Mouse (Mus musculus) brain, embryonic 18.5 days (tissue): ENCODE measurements at regions not wholly inside any gene's neighbourhood (a gene's known extent, or its start where the extent isn't known, plus 50 kb on each side); places are given as distances from the start of the nearest gene placed in this dataset.
A peak's percentile ranks its signal among the peaks of the same experiment; 100 is the strongest.
"Not testable (repeated sequence)": the region's sequence is repeated elsewhere in the genome, so short reads cannot be mapped to it uniquely, and the experiment has no call there.

Experiments used
- DNase-seq: peaks from one replicate; pipeline ENCODE4 v3.0.0-alpha.2; 2012; ENCODE audit warnings: low read depth, low spot score

- DNase-seq: no peak
Observed at GRCm38 (mm10) chrX:77307374-77307773, 203.4 kb upstream of the Tbl1x start.

DNA sequence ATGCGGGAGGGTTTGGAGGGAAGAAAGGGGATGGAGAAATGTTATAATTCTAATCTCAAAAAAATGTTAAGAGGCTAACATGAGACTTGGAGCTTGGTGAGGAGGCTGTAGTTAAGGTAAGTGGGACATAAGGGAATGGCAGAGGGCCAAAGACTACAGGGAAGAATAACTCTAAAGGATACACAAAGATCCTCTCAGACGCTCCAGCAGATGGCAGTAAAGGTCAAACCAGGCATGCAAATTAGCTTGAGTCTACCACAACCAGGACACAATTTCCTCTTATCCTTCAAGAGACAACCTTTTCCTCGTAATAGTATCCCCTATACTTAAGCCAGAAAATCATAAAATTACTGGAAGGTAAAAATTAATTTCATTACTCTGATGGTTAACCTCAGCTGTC, 196.4 kb upstream of the Tbl1x start:
- DNase-seq: no peak

GRCm38 (mm10) chrX:77323644-77324043, 187.2 kb upstream of the Tbl1x start:
- DNase-seq: peak; percentile 56

- DNase-seq: no peak
Observed at GRCm38 (mm10) chrX:77353181-77353580, 157.6 kb upstream of the Tbl1x start.

DNA sequence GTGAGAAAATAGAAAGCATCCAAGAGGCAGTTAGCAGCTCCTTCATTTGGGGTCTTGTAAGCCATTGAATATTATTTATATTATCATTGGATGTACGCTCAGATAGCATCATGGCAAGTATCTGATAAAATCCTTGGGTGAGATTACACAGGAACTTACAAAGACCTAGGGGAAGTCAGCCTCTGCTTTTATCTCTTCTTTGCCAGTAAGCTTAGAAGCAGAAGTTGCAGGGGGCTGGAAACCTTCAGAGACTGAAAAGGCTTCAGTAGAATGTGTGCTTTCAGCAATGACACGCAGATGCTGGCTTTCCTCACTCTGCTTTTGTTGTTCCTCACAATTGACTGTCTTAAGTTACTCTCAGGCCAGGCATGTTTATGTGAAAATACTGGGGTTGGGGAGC, 150.3 kb upstream of the Tbl1x start:
- DNase-seq: no peak

DNA sequence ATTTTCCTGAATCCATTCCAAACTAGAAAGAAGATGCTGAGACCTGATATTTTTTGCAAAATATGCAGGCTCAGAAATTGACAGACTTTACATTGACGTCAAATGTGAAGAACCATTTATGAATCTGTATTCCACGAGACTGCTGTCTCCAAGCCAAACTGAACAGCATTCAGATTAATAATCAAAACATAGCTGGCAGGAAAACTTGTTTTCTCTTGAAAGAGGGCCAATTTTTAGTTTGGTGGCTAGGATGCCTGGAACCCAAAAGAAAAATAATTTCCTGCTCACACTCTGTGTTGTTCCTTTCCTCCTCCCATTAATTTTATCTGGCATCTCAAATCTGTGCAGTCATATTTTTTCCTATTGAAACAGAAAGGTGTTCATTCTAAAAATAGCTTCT, 149.7 kb upstream of the Tbl1x start:
- DNase-seq: no peak

- DNase-seq: no peak
Observed at GRCm38 (mm10) chrX:77363657-77364056, 147.2 kb upstream of the Tbl1x start.

- no peak for DNase-seq
Observed at GRCm38 (mm10) chrX:77367351-77367750, 143.5 kb upstream of the Tbl1x start.

GRCm38 (mm10) chrX:77387271-77387670, 123.5 kb upstream of the Tbl1x start:
- no peak for DNase-seq

DNA sequence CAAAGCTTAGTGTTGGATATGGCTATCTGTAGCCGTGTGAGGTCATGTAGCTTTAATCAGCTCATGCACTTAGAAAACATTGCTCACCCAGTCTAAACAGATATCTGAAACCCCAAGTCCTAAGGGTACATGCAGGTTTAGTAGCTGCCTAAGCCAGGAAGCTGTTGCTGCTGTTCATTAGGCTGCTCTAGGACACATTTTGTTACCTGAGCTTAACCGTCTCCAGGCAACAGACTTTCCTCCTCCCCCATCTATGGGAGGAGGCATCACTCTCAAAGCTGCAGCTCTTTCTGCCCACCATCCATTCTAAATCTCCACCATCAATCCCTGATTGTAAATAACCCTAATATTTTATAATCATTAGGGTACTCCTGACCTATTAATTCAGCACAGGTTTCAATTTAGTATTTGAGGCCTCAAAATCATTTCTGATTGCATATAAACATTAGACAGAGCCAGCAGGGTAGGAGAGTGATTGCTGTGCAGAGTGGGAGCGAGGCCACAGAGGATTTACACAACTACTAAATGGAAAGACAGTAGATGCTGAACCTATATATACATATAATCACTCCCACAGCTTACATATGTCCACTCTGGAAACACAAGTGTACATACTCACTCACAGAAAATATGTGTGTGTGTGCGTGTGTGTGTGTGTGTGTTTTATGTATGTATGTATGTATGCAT, 118.9 kb upstream of the Tbl1x start:
- no peak for DNase-seq

- DNase-seq: no peak
Observed at GRCm38 (mm10) chrX:77406896-77407295, 103.9 kb upstream of the Tbl1x start.

- DNase-seq: no peak
Observed at GRCm38 (mm10) chrX:77407925-77408324, 102.9 kb upstream of the Tbl1x start.

DNA sequence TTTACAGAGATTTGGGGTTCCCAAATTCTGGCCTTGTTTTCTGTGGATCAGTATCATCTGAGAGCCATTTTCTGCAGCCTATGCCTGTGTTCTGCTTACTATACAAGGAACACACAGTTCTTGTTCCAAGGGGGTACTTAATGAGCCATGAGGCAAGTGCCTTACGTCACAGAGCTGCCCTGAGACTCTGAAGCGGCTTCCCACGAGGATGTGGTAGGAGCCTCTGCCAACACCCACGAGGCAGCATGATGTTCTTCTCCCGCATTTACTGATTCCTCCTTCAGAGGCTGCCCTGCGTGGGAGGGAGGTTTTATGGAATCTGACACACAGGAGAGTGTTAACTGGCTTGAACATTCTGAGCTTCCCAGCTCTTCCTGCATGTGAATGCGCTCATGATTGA, 101.4 kb upstream of the Tbl1x start:
- DNase-seq: no peak

- DNase-seq: no peak
Observed at GRCm38 (mm10) chrX:77410812-77411211, 100.0 kb upstream of the Tbl1x start.

GRCm38 (mm10) chrX:77414156-77414555, 96.7 kb upstream of the Tbl1x start:
- DNase-seq: no peak

- no peak for DNase-seq
Observed at GRCm38 (mm10) chrX:77417766-77418165, 93.0 kb upstream of the Tbl1x start.

- no peak for DNase-seq
Observed at GRCm38 (mm10) chrX:77422206-77422605, 88.6 kb upstream of the Tbl1x start.

DNA sequence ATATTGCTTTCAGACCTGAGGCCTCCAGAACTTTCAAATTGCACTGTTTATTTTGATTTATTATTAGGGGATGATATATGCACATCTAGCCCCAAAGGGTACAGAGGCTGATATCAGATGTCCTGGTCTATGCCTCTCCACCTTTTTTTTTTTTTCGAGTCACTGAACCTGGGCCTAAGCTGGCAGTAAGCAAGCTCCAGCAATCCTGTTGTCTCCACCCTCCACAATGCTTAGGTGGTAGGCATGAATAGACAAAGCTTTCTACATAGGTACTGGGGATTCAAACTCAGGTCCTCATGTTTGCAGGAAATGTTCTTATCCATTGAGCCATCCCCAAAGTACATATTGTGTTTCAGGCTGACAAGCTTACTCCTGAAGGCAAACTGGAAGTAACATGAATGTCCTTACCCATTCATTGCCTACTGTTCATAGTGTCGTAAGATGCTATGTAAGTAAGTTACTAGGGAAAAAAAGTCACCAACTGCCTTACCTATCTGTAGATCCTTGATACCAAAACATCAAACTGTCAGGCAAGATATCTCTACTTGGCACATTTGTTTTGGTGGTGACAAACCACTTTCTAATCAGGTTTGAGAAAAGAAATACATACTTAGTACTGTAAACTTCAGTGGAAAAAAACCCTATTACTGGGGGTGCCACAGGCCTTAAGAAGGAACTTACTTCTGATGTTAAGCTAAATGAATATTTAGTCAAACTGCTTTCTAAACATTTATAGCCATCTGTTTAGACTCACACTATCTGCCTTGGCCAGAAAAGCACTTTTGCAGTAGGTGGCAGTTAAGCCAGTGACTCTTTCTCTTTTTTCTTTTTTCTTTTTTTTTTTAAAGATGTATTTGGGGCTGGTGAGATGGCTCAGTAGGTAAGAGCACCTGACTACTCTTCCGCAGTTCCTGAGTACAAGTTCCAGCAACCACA, 85.8 kb upstream of the Tbl1x start:
- DNase-seq: no peak

GRCm38 (mm10) chrX:77425728-77426102, 85.1 kb upstream of the Tbl1x start:
- not testable (repeated sequence) for DNase-seq

DNA sequence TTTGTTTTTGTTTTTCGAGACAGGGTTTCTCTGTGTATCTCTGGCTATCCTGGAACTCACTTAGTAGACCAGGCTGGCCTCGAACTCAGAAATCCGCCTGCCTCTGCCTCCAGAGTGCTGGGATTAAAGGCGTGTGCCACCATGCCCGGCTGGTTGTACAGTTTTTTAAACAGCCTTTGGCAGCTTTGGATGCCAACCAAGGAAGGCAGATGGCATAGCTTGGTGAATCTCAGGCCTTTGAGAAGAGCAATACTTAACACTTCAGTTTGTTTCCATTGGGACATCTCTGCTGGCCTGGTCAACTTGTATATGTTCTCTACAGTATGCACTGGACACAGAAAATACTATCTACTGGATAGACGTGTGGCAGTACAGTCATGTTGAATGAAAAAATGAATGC, 84.0 kb upstream of the Tbl1x start:
- not testable (repeated sequence) for DNase-seq

DNA sequence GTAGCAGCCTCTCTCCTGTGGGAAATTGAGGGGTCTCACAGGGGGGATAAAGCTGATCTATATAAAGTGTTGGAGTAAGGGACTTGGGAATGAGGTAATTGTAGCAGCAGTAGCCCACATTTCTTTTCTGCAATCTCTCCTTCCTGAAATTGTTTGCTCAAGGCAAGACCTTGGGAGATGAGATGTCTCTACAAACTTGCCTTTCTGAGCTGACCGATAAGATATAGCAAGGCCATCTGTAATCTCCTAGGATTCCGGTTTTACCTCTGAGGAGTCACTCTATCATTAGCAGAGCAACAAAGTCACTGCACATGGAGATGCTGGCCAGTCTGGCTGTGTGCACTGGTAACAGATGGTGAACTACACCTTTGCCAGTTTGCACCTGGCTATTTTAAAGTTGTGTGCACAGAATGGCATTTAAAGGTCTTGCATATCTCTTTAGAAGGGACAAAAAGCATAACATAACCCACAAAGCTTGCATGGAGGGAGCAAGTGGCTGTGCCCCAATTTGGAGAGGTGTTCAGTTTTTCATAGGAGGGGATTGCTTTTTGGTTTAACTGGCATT, 78.7 kb upstream of the Tbl1x start:
- DNase-seq: no peak
